Mouse (Mus musculus): Measurements from ENCODE around the gene Susd6.
A peak's percentile ranks its signal among the peaks of the same experiment; 100 is the strongest.

The Susd6 gene

GRCm38 (mm10) chr12:80789849-80790694, at the start of gene Susd6:
Gene Susd6, plus strand, starts transcription at chr12:80790510.
- peak; percentile 97 for DNase-seq (ENCODE audit: extremely low spot score)

- DNase-seq (ENCODE audit: extremely low spot score) = no peak
Measured at GRCm38 (mm10) chr12:80744614-80745013, 45.7 kb upstream of the Susd6 start.

DNA sequence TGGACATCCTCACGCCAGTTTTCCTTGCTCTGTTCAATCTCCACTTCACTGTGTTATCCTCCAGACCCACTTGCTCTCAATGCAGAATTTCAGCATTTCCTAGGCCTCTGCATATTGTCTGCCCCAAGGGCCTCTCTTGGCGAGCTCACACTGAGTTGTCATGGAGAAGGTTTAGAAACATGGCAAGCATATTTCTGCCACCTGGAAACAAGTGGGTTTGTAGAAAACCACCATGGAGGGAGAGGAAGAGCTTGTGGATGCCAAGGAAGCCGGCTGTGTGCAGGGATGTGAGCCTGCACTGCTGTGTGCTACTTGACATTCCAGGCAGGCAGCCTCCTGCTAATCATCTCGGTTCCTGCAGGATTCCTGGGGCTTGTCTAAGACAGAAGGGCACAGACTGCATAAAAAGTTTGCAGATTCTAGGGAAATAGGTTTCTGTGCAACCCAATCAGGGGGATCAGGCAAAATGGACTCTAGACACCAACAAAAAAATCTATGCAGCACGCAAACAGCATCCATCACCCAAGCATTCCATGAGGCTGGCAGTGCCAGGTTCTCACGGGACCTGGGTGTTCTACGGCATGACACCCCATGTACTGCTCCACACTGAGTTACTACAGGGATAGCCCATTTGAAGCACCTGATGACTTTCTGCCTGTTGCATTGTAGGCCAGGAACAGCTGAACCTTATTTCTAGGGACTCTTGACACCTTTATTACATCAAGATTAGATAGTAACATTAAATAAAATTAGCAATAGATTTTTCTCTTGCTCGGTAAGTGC, 44.1 kb upstream of the Susd6 start:
- no peak for DNase-seq (ENCODE audit: extremely low spot score)

DNA sequence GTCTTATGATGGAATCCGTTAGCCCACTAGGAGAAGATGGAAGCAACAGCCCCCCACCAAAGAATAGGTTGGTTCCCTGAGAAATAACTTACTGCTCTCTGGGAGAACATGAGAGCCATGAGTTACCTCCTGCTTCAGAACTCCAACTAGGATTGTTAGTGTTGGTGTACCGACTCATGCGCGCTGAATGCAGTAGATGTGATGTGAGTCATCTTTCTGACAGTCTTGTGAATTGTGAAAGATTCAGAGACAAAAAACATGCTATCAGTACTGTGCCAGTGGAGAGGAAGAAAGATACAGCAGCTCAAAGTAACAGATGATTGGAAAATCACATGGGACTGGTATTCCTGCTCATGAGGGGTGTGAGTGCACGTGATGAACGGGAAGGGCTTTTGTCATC, 38.8 kb upstream of the Susd6 start:
- DNase-seq (ENCODE audit: extremely low spot score) = no peak

GRCm38 (mm10) chr12:80757751-80758558, 32.4 kb upstream of the Susd6 start:
- peak; percentile 79 for DNase-seq (ENCODE audit: extremely low spot score)

DNA sequence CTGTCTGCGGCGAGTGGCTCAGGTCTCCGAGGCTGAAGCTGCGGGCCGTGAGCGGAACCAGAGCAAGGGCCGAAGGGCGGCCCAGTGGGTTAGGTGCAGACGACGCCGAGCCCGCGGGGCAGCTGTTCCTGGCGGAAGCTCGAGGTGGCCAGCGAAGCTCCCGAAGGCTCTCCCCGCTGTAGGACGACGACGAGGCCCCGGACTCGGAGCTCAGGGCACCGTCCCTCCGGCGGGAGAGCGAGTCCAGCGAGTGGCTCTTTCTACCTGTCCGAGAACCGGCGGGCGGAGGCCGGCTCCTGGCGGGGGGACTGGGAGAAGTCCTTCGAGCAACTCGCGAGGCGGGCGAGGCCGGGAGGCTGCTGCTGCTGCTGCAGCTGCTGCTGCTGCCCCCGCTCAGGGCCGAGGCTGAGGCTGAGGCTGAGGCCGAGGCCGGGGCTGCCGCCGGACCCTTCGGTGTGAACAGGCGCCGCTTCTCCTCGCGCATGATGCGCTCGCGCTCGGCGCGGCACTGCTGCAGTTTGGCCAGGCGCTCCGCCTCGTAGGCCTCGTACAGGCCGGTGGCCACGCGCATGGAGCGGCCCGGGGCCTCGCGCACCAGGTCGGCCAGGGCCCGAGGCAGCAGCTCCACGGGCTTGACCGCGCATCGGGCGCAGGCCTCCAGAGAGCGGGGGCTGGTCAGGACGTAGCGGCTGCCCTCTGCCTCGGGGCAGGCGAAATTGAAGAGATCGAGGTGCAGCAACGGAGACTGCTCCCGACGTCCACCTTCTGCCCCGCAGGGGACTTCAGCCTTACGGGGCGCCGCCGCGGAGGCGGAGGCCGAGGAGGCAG, 31.5 kb upstream of the Susd6 start:
- peak; percentile 68 for DNase-seq (ENCODE audit: extremely low spot score)

GRCm38 (mm10) chr12:80759387-80759712, 31.0 kb upstream of the Susd6 start:
- no peak for DNase-seq (ENCODE audit: extremely low spot score)

- peak; percentile 79 for DNase-seq (ENCODE audit: extremely low spot score)
Measured at GRCm38 (mm10) chr12:80759713-80760395, 30.5 kb upstream of the Susd6 start.

- peak; percentile 83 for DNase-seq (ENCODE audit: extremely low spot score)
Measured at GRCm38 (mm10) chr12:80760396-80760801, 29.9 kb upstream of the Susd6 start, which contains the start of gene Ccdc177. Gene Ccdc177, minus strand, starts transcription at chr12:80760687.

GRCm38 (mm10) chr12:80762982-80763381, 27.3 kb upstream of the Susd6 start:
- DNase-seq (ENCODE audit: extremely low spot score) = no peak

DNA sequence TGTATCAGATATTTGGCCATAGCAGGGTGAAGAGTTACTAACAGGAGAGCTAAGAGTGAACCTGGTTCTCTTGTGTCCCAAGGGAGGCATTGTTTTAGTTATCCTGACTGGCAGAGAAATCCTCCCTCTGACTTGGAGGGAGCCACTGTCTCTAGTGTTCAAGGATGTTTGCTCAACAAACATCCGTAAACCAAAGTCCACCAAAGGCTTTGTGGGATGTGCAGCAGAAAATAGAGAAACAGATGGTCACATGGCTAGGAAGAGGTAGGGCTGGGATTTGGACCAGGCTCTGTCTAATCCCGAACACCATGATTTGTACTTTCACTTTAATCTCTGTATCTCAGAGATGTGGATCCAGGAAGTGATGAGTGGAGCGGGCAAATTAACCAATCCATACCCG, 26.2 kb upstream of the Susd6 start:
- DNase-seq (ENCODE audit: extremely low spot score) = no peak

DNA sequence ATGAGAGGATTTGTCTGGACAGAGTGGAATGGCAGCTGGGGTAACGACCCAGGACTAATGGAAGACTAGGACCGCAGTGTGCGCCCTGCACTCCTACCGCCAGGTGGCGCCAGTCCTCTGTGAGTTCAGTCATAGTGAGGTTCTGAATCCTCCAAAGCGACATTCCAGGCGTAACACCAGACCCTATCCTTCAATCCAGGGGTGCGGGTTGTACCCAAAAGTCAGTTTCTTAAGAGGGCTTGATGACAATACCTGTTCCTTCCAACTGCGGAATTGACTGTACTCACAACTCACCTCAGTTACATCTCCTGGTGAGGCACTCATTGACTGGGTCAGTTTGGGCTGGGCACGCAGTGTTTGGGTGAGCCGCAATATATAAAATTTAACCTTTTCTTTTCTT, 20.6 kb upstream of the Susd6 start:
- DNase-seq (ENCODE audit: extremely low spot score) = peak; percentile 82

DNA sequence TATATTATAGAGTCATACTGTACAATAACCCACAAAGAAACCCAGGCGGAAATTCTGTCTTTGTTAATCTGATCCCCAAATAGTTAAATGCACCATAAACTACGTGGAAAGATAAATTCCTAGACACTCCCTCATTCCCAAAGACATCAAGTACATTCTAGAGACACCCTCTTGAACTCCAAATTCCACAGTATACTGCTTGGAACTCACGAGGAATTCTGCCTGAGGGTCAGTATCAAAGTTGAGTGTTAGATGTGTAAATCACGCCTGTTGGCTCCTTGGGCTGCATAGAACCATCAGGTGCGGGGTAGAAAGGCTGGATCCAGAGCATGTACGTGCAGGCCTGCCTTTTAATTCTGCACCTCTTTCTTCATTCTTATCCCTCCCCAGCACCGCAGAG, 15.5 kb upstream of the Susd6 start:
- DNase-seq (ENCODE audit: extremely low spot score) = no peak

- no peak for DNase-seq (ENCODE audit: extremely low spot score)
Measured at GRCm38 (mm10) chr12:80776046-80776634, 14.2 kb upstream of the Susd6 start.

- DNase-seq (ENCODE audit: extremely low spot score) = no peak
Measured at GRCm38 (mm10) chr12:80778188-80778936, 11.9 kb upstream of the Susd6 start.

DNA sequence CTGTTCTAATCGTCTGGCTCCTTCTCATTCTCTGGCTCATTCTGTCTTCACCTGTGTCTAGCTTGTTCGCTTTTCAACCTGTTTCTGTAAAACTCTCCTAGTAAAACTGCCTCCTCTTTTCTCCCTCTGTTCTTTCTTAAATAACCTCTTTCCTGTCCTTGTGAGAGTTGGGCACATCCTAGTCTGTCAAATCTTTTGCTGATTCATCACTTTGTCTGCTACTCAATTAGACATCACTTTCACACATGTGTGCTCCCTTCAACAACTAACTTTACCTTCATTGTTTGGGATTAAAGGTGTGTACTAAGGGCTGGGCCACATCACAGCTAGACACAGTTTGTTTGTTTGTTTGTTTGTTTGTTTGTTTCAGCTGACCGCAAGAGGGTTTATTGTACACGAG, 10.6 kb upstream of the Susd6 start:
- DNase-seq (ENCODE audit: extremely low spot score) = no peak

DNA sequence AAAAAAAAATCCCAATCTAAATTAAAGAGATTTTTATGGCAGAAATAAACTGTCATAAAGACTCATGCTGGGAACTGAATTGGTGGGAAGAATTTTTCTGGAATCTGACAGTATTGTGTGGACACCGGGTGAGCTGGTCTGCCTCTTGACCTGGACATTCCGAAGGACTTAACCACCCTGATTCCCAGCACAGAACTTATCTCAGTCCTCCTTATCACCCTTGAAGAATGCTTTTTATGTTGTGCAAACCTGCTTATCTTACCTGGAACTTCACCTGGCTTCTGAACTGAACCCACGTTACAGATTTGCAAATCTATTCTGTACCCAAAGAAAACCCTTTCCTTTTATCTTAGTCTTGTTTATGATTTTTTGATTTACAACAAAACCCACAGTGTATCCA, 8.1 kb upstream of the Susd6 start:
- DNase-seq (ENCODE audit: extremely low spot score) = no peak

GRCm38 (mm10) chr12:80782892-80783291, 7.4 kb upstream of the Susd6 start:
- no peak for DNase-seq (ENCODE audit: extremely low spot score)

DNA sequence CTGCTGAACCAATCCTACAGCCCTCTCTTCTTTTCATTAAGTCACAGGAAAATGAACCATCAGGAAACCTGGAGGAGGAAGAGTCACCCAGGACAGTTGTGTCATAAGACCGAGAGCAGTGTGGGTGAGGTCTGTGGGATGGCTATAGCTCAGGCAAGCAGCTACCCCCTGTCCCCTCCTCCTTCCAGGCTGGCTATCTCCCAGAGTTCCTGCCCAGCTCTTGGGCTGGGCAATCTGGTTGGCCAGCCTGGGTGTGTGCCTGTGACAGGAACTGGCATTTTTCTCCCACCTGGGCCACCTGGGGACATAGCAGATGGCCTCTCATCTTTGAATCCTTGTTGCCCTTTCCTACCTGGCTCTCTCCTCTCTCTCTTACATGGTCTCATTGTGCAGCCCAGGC, 6.4 kb upstream of the Susd6 start:
- no peak for DNase-seq (ENCODE audit: extremely low spot score)

DNA sequence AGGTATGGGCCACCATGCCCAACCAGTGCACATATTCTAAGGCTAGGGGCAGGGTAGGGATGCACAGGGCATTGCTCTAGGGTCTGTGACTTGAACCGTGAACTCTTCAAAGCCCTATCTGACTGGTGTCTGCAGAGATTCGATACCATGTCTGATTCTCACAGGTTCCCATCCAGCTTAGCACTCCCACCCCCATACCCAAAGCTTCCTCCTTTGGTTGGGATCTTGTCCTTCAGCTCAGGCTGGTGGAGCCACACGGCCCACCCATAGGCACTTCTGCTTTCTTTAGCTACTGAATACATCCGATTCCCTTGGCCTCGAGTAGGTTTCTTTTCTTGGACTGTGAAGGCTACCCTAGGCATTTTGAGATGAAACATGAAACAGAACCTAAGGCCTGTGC, 5.3 kb upstream of the Susd6 start:
- DNase-seq (ENCODE audit: extremely low spot score) = no peak

All from embryo, embryonic 9.5 days (tissue).